Mouse (Mus musculus) stomach, postnatal 0 days (tissue): ENCODE data around the gene Vstm2a.

Source experiments
- CTCF ChIP-seq: IDR thresholded peaks from 2 replicates; pipeline ENCODE4 v1.5.1; 2016; ENCODE audit warnings: antibody characterized with exemption, low read depth, mild to moderate bottlenecking, moderate library complexity
- EP300 ChIP-seq: optimal IDR thresholded peaks from 2 replicates; pipeline ENCODE3; 2016; ENCODE audit warnings: antibody characterized with exemption

- TF ChIP-seq CTCF: no peak
- no peak for TF ChIP-seq EP300
Observed at GRCm38 (mm10) chr11:16292960-16293359, 35.4 kb downstream of the Vstm2a start.
